Mouse (Mus musculus) ovary, adult 18-20 months (tissue): Measurements from ENCODE around the gene Lsg1.

Experiments
- DNase-seq: peaks from one replicate; pipeline ENCODE4 v3.0.0; 2022; ENCODE audit warnings: low spot score, mixed read lengths

Gene Lsg1

DNA sequence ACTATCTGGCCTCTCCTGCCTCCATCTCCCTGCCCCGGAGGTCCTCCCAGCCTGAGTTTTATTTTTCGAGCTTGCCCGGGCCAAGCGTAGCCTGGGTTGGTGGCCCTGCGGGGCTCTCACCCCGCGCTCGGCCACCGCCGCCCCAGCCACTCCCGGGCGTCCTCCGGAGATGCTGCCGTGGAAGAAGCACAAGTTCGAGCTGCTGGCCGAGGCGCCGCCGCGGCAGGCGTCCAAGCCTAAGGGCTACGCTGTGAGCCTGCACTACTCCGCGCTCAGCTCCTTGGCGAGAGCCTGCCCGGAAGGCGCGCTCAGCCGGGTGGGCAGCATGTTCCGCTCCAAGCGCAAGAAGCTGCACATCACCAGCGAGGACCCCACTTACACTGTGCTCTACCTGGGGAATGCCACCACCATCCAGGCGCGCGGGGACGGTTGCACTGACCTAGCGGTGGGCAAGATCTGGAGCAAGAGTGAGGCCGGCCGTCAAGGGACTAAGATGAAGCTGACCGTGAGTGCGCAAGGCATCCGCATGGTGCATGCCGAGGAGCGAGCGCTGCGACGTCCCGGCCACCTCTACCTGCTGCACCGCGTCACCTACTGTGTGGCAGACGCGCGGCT lies 13.1 kb upstream of the Lsg1 start:
- DNase-seq = peak; percentile 53

GRCm38 (mm10) chr16:30599491-30600268 lies 12.3 kb upstream of the Lsg1 start, which contains the start of gene Fam43a:
TSS of gene Fam43a (plus strand) at chr16:30599723.
- DNase-seq = peak; percentile 87

DNA sequence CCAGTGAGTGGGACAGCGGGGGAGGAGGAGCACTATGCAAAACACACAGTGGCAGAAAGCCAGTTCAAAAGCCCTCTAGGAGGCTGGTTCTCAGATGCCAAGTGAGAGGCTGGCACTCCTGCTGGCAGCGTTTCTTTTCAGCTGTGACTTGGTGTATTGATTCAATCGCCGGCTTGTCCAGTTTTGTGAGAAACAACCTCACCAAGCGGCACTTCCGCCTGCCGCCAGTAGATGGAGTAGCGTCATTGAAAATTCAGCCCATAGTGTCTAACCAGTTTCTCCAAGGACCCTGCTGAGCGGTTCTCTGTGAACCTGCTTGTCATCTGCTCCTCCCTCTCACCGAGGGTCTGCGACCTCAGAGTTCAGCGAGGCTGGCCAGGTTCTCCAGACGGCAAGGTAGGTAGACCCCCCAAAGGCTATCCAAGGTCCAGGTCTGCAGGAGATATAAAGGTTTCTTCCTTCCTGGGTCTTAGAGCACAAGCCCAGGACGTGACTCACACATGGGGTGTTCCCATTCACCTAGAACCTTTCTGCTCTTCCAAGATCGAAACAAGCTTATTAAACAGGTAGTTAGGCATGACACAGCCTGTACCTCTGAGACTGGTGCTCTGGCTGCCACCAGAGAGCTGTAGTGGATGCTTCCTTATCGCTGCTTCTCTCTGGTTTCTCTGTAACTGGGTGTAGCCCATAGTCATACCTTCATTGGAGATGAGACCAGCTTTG lies 9.7 kb upstream of the Lsg1 start:
- peak; percentile 67 for DNase-seq

DNA sequence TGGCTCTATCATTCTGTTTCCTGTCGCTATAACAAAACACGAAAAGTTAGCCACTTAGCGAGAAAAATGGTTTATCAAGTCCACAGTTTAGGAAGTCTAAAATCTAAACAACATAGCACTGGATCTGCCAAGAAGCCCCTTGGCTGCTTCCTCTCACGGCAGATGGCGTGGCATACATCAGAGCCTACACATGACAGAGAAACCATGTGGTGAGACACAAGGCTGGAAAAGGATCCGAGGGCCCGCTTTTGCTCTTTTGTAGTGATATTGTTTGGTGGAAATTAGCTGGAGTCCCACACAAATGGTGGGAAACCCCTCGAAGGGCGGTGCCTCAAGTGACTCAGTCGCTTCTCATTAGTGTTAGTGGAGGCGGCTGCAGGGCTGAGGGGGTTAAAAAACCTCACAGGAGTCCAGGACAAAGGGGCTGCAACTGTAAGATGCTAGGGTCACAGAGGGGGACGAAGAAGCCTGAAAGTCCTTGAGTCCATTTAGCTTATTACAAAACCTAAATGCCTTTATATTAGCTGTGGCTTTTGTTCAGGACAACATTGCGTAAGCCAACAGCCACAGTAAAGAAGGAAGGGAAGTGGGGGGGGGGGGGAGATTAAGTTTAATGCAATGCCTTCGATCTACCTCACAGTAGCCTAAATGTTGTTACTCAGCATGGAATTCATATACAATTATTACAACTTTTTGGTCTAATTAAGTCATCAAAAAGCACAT lies 8.6 kb upstream of the Lsg1 start:
- no peak for DNase-seq

- DNase-seq = no peak
Observed at GRCm38 (mm10) chr16:30595356-30595755, 8.0 kb upstream of the Lsg1 start.

DNA sequence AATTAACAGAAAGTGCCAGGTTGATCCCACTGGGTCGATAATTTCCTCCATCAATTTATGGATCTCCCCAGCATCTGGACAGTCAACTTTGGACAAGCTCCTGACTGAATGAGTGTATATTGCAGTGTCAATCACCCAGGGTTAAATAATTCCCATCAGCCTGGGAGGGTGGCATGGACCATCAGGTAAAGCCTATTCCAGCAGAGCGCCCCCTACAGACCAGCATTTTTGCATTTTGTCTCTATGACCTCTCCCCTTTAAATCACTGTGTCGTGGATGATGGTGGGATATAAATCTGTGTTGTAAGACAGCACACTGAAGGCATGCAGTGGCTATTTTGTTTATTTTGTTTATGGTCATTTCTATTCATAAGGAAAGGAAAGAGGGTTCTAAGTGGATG lies 4.6 kb upstream of the Lsg1 start:
- no peak for DNase-seq

DNA sequence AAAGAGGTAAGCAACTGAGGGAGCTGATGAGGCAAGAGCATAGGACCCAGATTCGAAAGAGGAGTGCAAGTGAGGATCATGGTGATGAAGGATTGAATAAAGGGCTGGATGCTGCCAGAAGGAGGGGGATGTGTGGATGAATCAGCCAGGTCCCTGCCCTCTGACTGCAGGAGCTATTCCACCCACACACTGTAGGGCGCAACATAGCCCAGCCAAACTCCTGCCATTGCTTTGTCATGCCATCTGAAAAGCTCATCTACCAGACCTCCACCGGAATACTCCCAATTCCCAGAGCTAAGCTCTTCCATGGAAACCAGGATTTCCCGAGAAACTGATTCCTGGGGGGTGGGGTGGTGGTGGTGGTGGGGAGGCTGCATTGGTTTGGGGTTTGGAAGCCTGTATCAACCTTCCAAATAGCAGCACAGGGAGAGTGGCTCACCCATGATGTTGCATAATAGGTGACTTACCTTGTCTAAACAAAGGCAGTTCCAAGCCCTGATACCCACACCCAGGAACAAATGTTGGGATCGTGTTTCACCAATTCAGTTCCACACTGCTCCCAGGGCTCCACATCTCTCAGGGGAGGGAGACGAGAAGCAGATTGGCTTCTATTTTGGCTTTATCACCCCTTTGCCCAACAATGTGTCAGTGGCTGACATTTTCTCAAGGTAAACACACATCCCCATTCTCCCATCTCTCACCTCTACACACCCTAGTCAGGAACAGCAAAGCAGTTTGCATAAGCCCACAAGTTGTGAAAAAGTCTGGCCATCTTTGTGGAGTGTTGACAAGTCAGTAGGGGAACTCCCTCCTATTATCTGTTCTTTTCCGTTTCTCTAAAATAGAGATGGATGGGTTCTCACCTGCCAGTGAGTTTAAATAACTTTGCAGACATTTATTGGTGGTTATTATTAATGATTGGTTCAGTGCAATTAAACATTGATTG lies 3.1 kb upstream of the Lsg1 start:
- no peak for DNase-seq

- DNase-seq = no peak
Observed at GRCm38 (mm10) chr16:30586935-30587493, 378 bp downstream of the Lsg1 start.

DNA sequence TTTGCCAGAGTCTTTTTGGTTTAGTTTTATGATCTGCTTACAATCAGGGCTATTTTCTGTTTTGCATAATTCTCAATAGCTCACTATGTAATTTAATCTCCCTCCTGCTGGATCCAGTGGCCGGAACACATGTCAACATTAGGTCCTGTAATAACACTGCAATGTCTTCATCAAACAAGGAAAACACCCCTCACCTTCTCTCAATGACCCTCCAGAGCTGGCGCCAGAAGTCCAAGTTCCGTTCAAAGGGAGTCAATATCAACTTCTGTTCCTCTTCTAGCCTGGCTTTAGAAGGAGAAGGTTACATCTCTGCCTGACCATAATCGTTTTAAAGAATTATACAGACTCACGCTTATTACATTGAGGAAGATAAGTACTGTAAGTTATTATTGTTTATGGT lies 6.6 kb downstream of the Lsg1 start:
- DNase-seq = no peak

DNA sequence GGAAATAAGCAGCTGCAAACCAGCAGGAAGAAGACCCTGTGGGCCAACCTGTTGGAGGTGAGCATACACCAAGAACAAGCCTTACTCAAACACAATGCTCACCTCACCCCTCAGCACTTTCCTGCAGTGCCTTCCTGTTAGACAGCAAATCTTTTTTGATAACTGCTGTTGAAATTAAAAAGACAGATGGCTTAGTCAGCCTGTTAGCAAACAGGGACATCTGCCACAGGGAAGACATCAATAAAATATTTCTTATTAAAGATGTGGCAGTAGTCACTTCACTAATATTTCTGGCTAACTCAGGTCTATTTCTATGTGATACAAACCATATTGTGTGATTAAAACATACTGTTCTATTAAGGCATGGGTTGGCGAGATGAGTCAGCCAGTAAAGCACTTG lies 11.0 kb downstream of the Lsg1 start:
- no peak for DNase-seq

- no peak for DNase-seq
Observed at GRCm38 (mm10) chr16:30575815-30576214, 11.6 kb downstream of the Lsg1 start.

DNA sequence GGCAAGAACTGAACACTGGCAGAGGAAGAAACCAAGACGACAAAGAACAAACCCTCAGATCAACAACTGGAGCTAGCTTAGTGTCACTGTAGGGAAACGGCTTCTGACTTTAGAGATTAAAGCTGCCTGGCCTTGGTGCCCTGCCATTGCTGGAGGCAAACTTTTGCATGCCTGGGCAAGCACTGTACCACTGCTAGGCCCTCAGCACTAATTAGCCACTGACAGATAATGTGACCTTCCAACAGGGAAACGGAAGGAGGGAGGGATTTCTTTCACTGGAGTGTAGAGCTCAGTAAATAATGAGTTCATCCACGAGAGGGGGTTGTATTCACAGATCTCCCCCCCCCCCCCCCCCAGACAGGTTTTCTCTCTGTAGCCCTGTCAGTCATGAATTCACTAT lies 15.2 kb downstream of the Lsg1 start:
- peak; percentile 12 for DNase-seq

- DNase-seq = no peak
Observed at GRCm38 (mm10) chr16:30571378-30571777, 16.0 kb downstream of the Lsg1 start.

GRCm38 (mm10) chr16:30570173-30570572 lies 17.2 kb downstream of the Lsg1 start:
- no peak for DNase-seq

DNA sequence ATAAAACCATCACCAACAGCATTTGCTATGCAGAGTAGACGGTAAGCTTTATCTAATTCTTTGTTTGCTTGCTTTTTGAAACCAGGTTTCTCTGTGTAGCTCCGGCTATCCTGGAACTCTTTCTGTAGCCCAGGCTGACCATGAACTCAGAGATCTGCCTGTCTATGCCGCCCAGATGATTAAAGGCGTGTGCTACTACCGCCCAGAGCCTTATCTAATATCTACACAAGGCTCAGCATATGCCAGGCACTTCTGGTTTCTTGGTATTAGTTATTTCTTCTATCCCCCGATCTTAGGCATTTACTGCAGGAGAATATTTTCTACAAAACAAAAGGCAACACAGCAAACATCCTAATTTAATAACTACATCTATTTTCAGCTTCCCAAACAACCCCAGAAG lies 21.8 kb downstream of the Lsg1 start:
- DNase-seq = no peak

DNA sequence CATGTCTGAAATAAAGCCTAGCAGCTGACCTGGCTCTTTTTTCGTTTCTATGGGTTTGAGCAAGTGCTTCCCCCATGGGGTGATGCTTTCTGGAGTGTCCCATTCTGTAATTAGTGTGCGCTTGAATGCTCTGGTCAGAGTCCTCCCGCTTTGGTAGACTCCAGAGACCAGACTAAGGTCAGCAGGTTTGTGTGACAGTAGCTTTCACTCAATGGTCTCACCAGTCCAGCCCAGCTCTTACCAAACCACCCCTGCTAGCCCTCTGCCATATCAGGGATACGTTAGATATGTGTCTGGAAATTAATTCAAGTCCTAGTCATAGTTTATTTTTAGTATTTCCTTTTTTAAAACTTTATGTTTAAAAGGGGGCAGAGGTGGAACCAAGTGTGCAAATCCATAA lies 26.8 kb downstream of the Lsg1 start:
- no peak for DNase-seq

DNA sequence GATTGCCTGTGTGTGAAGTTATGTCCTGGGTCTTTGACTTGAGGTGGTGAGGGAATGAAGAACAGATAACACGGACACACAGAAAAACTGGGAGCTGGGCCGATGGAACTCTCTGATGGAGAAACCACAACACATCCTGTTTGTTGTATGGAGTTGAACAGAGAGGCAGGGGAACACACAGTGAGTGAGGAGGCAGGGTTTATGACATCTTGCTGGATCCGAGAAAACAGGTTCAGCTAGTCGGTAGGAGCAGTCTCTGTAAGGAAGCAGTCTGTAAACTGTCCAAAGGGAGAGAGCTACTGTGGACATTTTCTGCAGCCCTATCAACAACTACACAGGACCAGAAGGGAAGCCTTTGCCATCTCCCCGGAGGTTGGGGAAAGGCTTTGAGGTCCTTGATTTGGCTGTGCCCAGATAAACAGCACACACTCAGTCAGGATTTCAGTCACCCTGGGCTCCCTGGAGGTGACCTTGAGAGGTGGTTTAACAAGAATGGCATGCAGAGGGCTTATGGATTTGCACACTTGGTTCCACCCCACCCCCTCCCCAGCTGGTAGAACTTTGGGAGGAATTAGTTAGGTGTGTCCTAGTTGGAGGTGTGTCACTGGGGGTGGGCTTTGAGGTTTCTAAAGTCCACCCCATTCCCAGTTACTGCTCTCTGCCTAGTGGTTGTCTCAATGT lies 27.9 kb downstream of the Lsg1 start:
- peak; percentile 24 for DNase-seq

DNA sequence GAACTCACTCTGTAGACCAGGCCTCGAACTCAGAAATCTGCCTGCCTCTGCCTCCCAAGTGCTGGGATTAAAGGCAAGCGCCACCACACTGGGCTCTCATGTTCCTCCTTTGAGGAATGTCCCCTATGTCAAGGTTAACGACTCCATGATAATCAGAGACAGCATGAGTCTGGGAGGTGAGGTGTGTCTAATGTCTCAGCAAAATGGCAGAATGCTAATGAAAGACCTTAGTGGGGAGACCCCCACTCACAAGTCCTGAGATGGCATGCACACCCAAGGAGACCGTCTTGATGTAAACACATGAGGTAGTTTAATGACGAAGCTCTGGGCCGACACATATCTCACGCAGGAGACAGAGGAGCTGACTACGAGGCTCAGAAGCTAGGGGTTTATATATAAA lies 33.3 kb downstream of the Lsg1 start:
- DNase-seq = no peak

DNA sequence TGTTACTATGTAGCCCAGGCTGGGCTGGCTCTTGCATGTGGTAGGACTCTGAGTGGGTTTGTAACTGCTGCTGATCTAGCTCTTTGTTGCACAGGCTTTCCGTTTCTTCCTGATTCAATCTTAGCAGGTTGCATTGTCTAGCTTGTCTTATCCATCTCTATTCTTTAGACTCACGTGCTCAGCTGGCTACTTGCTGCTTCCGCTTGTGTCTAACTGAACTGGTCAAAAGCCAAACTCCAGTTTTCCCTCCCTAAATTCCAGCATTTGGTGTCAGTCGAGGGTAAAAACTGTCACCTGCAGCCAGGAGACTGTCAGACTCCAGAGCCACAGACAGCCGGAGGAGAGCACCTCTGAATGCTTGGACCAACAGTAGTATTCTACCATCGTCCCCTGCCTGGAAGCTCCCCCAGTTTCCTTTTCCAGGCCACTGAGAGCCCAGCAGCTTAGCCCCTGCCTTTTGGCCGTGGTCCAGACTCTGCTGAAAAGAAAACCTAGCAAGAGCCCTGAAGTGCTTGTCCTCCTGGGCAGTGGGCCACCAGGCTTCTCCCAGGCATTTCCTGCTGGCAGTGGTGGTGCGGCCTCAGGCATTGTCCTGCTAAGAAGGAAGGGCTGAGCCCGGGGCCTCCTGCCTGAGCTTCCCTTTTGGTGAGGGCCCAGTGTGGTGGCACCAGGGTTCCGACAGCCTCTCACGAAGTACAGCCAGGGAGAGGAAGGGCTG lies 34.6 kb downstream of the Lsg1 start:
- peak; percentile 71 for DNase-seq

GRCm38 (mm10) chr16:30550748-30551192 lies 36.6 kb downstream of the Lsg1 start, which contains the start of gene Tmem44:
TSS of gene Tmem44 (minus strand) at chr16:30550842.
- no peak for DNase-seq
